Mouse (Mus musculus) neural tube, embryonic 12.5 days (tissue): ENCODE data around the gene Pikfyve. TPM values are rescaled to one million over a fixed set of nuclear protein-coding genes. Genes with fewer than 3 reads are reported as not detected.

Experiments used
- ATAC-seq: fragments of 200-750 bp; cut with Nextera tagmentation; 2 replicates; pipeline ENCODE4 v1.8.0; 2017; ENCODE audit warnings: low read depth, mild to moderate bottlenecking, moderate TSS enrichment, moderate library complexity; ENCODE audit not compliant: low FRiP score
- H3K27ac ChIP-seq: fragments of 300-500 bp; sonication (generic); 2 replicates; pipeline ENCODE4 v1.5.1; 2016
- H3K27me3 ChIP-seq: fragments of 300-500 bp; sonication (generic); replicated peaks from 2 replicates; pipeline ENCODE4 v1.6.1; 2016; ENCODE audit warnings: mild to moderate bottlenecking
- H3K36me3 ChIP-seq: fragments of 300-500 bp; sonication (generic); 2 replicates; pipeline ENCODE4 v1.6.1; 2016; ENCODE audit warnings: mild to moderate bottlenecking
- H3K4me1 ChIP-seq: fragments of 300-500 bp; sonication (generic); 2 replicates; pipeline ENCODE4 v1.6.1; 2016
- H3K4me2 ChIP-seq: fragments of 300-500 bp; sonication (generic); replicated peaks from 2 replicates; pipeline ENCODE4 v1.6.1; 2016; ENCODE audit warnings: mild to moderate bottlenecking
- H3K4me3 ChIP-seq: fragments of 300-500 bp; sonication (generic); 2 replicates; pipeline ENCODE4 v1.5.1; 2016
- H3K9ac ChIP-seq: fragments of 300-500 bp; sonication (generic); 2 replicates; pipeline ENCODE4 v1.6.1; 2016; ENCODE audit warnings: mild to moderate bottlenecking
- H3K9me3 ChIP-seq: fragments of 300-500 bp; sonication (generic); 2 replicates; pipeline ENCODE4 v1.6.1; 2016; ENCODE audit warnings: mild to moderate bottlenecking
- WGBS: fragments of 180-500 bp; shearing (Covaris S2); methylation state at CpG from one replicate; pipeline ENCODE4 v1.1.7; 2016; 5-methylcytosine and 5-hydroxymethylcytosine counted together
- polyA plus RNA-seq: library from polyadenylated mRNA; unstranded; fragments of >200 nt; fragmentation: Nextera tagmentation; extraction: Ambion mirVana; gene quantifications from 2 replicates; pipeline ENCODE4 v1.2.1, GENCODE M21; 2016

Gene Pikfyve
- polyA plus RNA-seq, 1 experiment from 2014 or later: 16.5 TPM

- H3K4me1 ChIP-seq: peaks cover 13% of the 10 kb centered on the region; the same call in 1 of the 2 replicates
- no peak overlapping the region for H3K9ac ChIP-seq
- no peaks in the 10 kb centered on the region for H3K27me3 ChIP-seq
- no peak overlapping the region for H3K4me3 ChIP-seq
- H3K27ac ChIP-seq: no peak overlapping the region
- H3K36me3 ChIP-seq: peaks cover 48% of the 10 kb centered on the region
- H3K4me2 ChIP-seq: no peak overlapping the region
- 94% methylated on average over 2 of the region's 2 CpGs for WGBS
- ATAC-seq: no peak
- no peaks in the 10 kb centered on the region for H3K9me3 ChIP-seq
Observed at GRCm38 (mm10) chr1:65173716-65174115, 12.8 kb upstream of the Pikfyve start.

GRCm38 (mm10) chr1:65176171-65176570, 10.3 kb upstream of the Pikfyve start:
- H3K9me3 ChIP-seq: no peaks in the 10 kb centered on the region
- ATAC-seq: no peak
- H3K27me3 ChIP-seq: no peaks in the 10 kb centered on the region
- H3K4me1 ChIP-seq: peaks cover 13% of the 10 kb centered on the region; the same call in 1 of the 2 replicates
- H3K27ac ChIP-seq: no peak overlapping the region
- 90% methylated on average over 4 of the region's 4 CpGs for WGBS
- H3K9ac ChIP-seq: no peak overlapping the region
- H3K36me3 ChIP-seq: peaks cover 25% of the 10 kb centered on the region
- H3K4me3 ChIP-seq: no peak overlapping the region
- H3K4me2 ChIP-seq: 0 out of 2 replicates have a peak overlapping the region, but pooled peaks have one; percentile 12

- Histone ChIP-seq H3K4me2 (0 out of 2 replicates have a peak overlapping the region, but pooled peaks have one; percentile 12), H3K4me3 (no peak overlapping the region)
- WGBS: 91% methylated on average over 5 of the region's 5 CpGs
Observed at GRCm38 (mm10) chr1:65176912-65177311, 9.6 kb upstream of the Pikfyve start.

GRCm38 (mm10) chr1:65177452-65177851, 9.0 kb upstream of the Pikfyve start:
- Histone ChIP-seq H3K4me3 (peak overlapping the region; percentile 71; the same call in 1 of the 2 replicates), H3K9ac (peak overlapping the region; percentile 87; the same call in 1 of the 2 replicates), H3K4me2 (peak overlapping the region; percentile 62), H3K27me3 (no peaks in the 10 kb centered on the region), H3K36me3 (peaks cover 17% of the 10 kb centered on the region), H3K9me3 (no peaks in the 10 kb centered on the region), H3K4me1 (peaks cover 13% of the 10 kb centered on the region; the same call in 1 of the 2 replicates), H3K27ac (no peak overlapping the region)
- 71% methylated on average over 3 of the region's 3 CpGs for WGBS
- ATAC-seq: no peak

More at GRCm38 (mm10) chr1:65176912-65177311, 9.6 kb upstream of the Pikfyve start:
- H3K27me3 ChIP-seq: no peaks in the 10 kb centered on the region
- H3K9me3 ChIP-seq: no peaks in the 10 kb centered on the region
- no peak for ATAC-seq
- peaks cover 13% of the 10 kb centered on the region; the same call in 1 of the 2 replicates for H3K4me1 ChIP-seq
- H3K27ac ChIP-seq: no peak overlapping the region
- H3K9ac ChIP-seq: no peak overlapping the region
- peaks cover 17% of the 10 kb centered on the region for H3K36me3 ChIP-seq

- peak; percentile 89 for ATAC-seq
- WGBS: 8% methylated on average over 27 of the region's 27 CpGs
Observed at GRCm38 (mm10) chr1:65178126-65178901, 8.2 kb upstream of the Pikfyve start.

GRCm38 (mm10) chr1:65178902-65179432, 7.5 kb upstream of the Pikfyve start:
- Histone ChIP-seq H3K4me3 (peak overlapping the region; percentile 71), H3K4me2 (peak overlapping the region; percentile 62), H3K27me3 (no peaks in the 10 kb centered on the region), H3K4me1 (peaks cover 13% of the 10 kb centered on the region; the same call in 1 of the 2 replicates), H3K36me3 (peaks cover 8% of the 10 kb centered on the region), H3K27ac (peak overlapping the region; percentile 97), H3K9ac (peak overlapping the region; percentile 87), H3K9me3 (no peaks in the 10 kb centered on the region)
- peak; percentile 93 for ATAC-seq
- WGBS: under 1% methylated on average over 39 of the region's 39 CpGs

More at GRCm38 (mm10) chr1:65178126-65178901, 8.2 kb upstream of the Pikfyve start:
- peaks cover 13% of the 10 kb centered on the region; the same call in 1 of the 2 replicates for H3K4me1 ChIP-seq
- peak overlapping the region; percentile 71 for H3K4me3 ChIP-seq
- H3K27me3 ChIP-seq: no peaks in the 10 kb centered on the region
- H3K27ac ChIP-seq: peak overlapping the region; percentile 97
- no peaks in the 10 kb centered on the region for H3K9me3 ChIP-seq
- H3K4me2 ChIP-seq: peak overlapping the region; percentile 62
- peaks cover 12% of the 10 kb centered on the region for H3K36me3 ChIP-seq
- H3K9ac ChIP-seq: peak overlapping the region; percentile 87

- Histone ChIP-seq H3K27ac (0 out of 2 replicates have a peak overlapping the region, but pooled peaks have one; percentile 97), H3K4me2 (peak overlapping the region; percentile 62), H3K9ac (peak overlapping the region; percentile 54), H3K9me3 (no peaks in the 10 kb centered on the region), H3K36me3 (peaks cover under 1% of the 10 kb centered on the region), H3K27me3 (no peaks in the 10 kb centered on the region), H3K4me1 (peaks cover 13% of the 10 kb centered on the region; the same call in 1 of the 2 replicates), H3K4me3 (peak overlapping the region; percentile 71)
- no peak for ATAC-seq
- WGBS: 5% methylated on average over 11 of the region's 11 CpGs
Observed at GRCm38 (mm10) chr1:65179634-65180249, 6.7 kb upstream of the Pikfyve start.

- Histone ChIP-seq H3K4me3 (no peak overlapping the region), H3K4me1 (peaks cover 13% of the 10 kb centered on the region; the same call in 1 of the 2 replicates), H3K27me3 (no peaks in the 10 kb centered on the region), H3K9ac (no peak overlapping the region), H3K9me3 (no peaks in the 10 kb centered on the region), H3K27ac (no peak overlapping the region), H3K4me2 (no peak overlapping the region), H3K36me3 (no peaks in the 10 kb centered on the region)
- ATAC-seq: no peak
- WGBS: 87% methylated on average over 5 of the region's 5 CpGs
Observed at GRCm38 (mm10) chr1:65181459-65181858, 5.0 kb upstream of the Pikfyve start.

GRCm38 (mm10) chr1:65183994-65184393, 2.5 kb upstream of the Pikfyve start:
- Histone ChIP-seq H3K9ac (no peak overlapping the region), H3K4me2 (no peak overlapping the region), H3K4me3 (no peak overlapping the region), H3K27ac (no peak overlapping the region), H3K4me1 (peaks cover 17% of the 10 kb centered on the region), H3K27me3 (no peaks in the 10 kb centered on the region), H3K36me3 (no peaks in the 10 kb centered on the region), H3K9me3 (no peaks in the 10 kb centered on the region)
- 85% methylated on average over 2 of the region's 2 CpGs for WGBS
- ATAC-seq: no peak

GRCm38 (mm10) chr1:65185011-65185410, 1.5 kb upstream of the Pikfyve start:
- no peak overlapping the region for H3K27ac ChIP-seq
- H3K9ac ChIP-seq: no peak overlapping the region
- no peaks in the 10 kb centered on the region for H3K27me3 ChIP-seq
- no peak overlapping the region for H3K4me3 ChIP-seq
- H3K9me3 ChIP-seq: no peaks in the 10 kb centered on the region
- ATAC-seq: no peak
- 91% methylated on average over 8 of the region's 8 CpGs for WGBS
- H3K4me2 ChIP-seq: no peak overlapping the region
- peaks cover 17% of the 10 kb centered on the region for H3K4me1 ChIP-seq
- H3K36me3 ChIP-seq: no peaks in the 10 kb centered on the region

GRCm38 (mm10) chr1:65185524-65186205, 818 bp upstream of the Pikfyve start:
- H3K4me1 ChIP-seq: peaks cover 17% of the 10 kb centered on the region
- 27% methylated on average over 12 of the region's 12 CpGs for WGBS
- no peak; the same call in 1 of the 2 replicates for ATAC-seq
- H3K9me3 ChIP-seq: no peaks in the 10 kb centered on the region
- peak overlapping the region; percentile 77 for H3K4me2 ChIP-seq
- H3K27ac ChIP-seq: no peak overlapping the region
- no peaks in the 10 kb centered on the region for H3K27me3 ChIP-seq
- peak overlapping the region; percentile 95 for H3K9ac ChIP-seq
- no peaks in the 10 kb centered on the region for H3K36me3 ChIP-seq
- H3K4me3 ChIP-seq: peak overlapping the region; percentile 93
